27 mouse cellular contexts compared by ENCODE assay signal in the genomic region with DNA sequence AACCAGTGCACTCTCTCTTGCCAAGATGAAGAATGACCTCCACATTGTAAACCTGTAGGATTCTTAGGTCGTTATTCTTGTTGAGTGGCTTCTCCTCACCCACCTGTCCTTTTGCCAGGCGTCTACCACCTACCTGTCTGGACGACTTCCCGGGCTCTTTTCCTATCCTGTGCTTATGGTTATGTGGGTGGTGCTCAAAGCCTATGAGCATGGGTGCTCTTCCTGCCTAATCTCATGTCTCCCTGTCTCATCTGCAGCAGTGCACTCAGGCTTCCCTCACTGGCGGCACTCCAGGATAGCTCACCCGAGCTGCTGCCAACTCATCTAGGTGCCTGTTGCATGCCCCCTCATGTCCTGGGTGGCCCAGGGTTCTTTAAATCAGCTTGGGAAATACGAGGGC. TPM values are rescaled to one million over a fixed set of nuclear protein-coding genes. Genes with fewer than 3 reads are reported as not detected.
"Had no signal": no experiment of that assay in that cellular context is flagged by ENCODE, and none has a peak within 500 bp of the region (broad histone marks: within the 10 kb centered on the region; RNA-seq: fewer than 3 reads in every experiment).

No protein-coding gene starts in this region.

- H3K4me1 ChIP-seq: midbrain, embryonic 12.5 days; midbrain, embryonic 15.5 days; stomach, embryonic 15.5 days had no signal

- H3K27me3 ChIP-seq: limb, embryonic 15.5 days; midbrain, embryonic 12.5 days; neural tube, embryonic 13.5 days; stomach, embryonic 15.5 days had no signal

- H3K9me3 ChIP-seq: limb, embryonic 12.5 days; limb, embryonic 15.5 days; midbrain, embryonic 12.5 days; midbrain, embryonic 15.5 days; neural tube, embryonic 13.5 days; stomach, embryonic 15.5 days had no signal

- H3K36me3 ChIP-seq: limb, embryonic 12.5 days; limb, embryonic 15.5 days; midbrain, embryonic 12.5 days; midbrain, embryonic 15.5 days; neural tube, embryonic 13.5 days; stomach, embryonic 15.5 days had no signal

- ATAC-seq: liver, postnatal 0 days; lung, postnatal 0 days; midbrain, embryonic 15.5 days had no signal

- H3K4me3 ChIP-seq: limb, embryonic 12.5 days; limb, embryonic 15.5 days; midbrain, embryonic 12.5 days; midbrain, embryonic 15.5 days; myocyte; neural tube, embryonic 13.5 days; stomach, embryonic 15.5 days had no signal

- DNase-seq: kidney, adult 11 months; kidney, adult 9 months; kidney, postnatal 14 days; liver, postnatal 0 days; lung, embryonic 14.5 days; retina, postnatal 1 day; right cerebral cortex, postnatal 25 days; spleen, adult 18-20 months; thymus, postnatal 25 days had no signal

- H3K4me2 ChIP-seq: limb, embryonic 12.5 days; limb, embryonic 15.5 days; liver, embryonic 11.5 days; lung, embryonic 14.5 days; midbrain, embryonic 12.5 days; midbrain, embryonic 15.5 days; neural tube, embryonic 13.5 days; stomach, embryonic 15.5 days had no signal

- H3K27ac ChIP-seq: limb, embryonic 12.5 days; limb, embryonic 15.5 days; liver, embryonic 14.5 days; macrophage; midbrain, embryonic 12.5 days; midbrain, embryonic 15.5 days; neural tube, embryonic 13.5 days; stomach, embryonic 15.5 days had no signal

- H3K9ac ChIP-seq: limb, embryonic 12.5 days; limb, embryonic 15.5 days; liver, embryonic 14.5 days; liver, postnatal 0 days; lung, embryonic 14.5 days; midbrain, embryonic 12.5 days; midbrain, embryonic 15.5 days; neural tube, embryonic 13.5 days; stomach, embryonic 15.5 days had no signal

RNA-seq across cellular contexts. Expression of gene Clrn2, which starts 24.1 kb away (rescaled TPM):
- total RNA-seq: layer of hippocampus, postnatal 10 days; megakaryocyte, adult 5-6 weeks; monocyte, adult 5-6 weeks; neutrophil, adult 5-6 weeks had no signal
- polyA plus RNA-seq: kidney, embryonic 16.5 days; large intestine, adult 2 months; limb, embryonic 15.5 days; liver, embryonic 11.5 days; liver, embryonic 14.5 days; liver, postnatal 0 days; lung, embryonic 14.5 days; lung, postnatal 0 days; macrophage; myocyte; stomach, embryonic 15.5 days; thymus, postnatal 0 days had no signal
